Mouse (Mus musculus) intestine, embryonic 15.5 days (tissue): ENCODE measurements around the gene Cysrt1. TPM values are rescaled to one million over a fixed set of nuclear protein-coding genes. Genes with fewer than 3 reads are reported as not detected.
A peak's percentile ranks its signal among the peaks of the same experiment; 100 is the strongest.

Experiments used
- ATAC-seq: fragments of 200-750 bp; cut with Nextera tagmentation; 2 replicates; pipeline ENCODE4 v1.8.0; 2017; ENCODE audit warnings: moderate TSS enrichment, moderate library complexity
- H3K27ac ChIP-seq: fragments of 300-500 bp; sonication (generic); 2 replicates; pipeline ENCODE4 v1.5.1; 2015; ENCODE audit warnings: mild to moderate bottlenecking, inconsistent platforms
- H3K27me3 ChIP-seq: fragments of 300-500 bp; sonication (generic); replicated peaks from 2 replicates; pipeline ENCODE4 v1.6.1; 2015; ENCODE audit warnings: inconsistent platforms
- H3K36me3 ChIP-seq: fragments of 300-500 bp; sonication (generic); 2 replicates; pipeline ENCODE4 v1.6.1; 2015; ENCODE audit warnings: inconsistent platforms
- H3K4me1 ChIP-seq: fragments of 300-500 bp; sonication (generic); replicated peaks from 2 replicates; pipeline ENCODE4 v1.6.1; 2015; ENCODE audit warnings: inconsistent platforms
- H3K4me2 ChIP-seq: fragments of 300-500 bp; sonication (generic); replicated peaks from 2 replicates; pipeline ENCODE4 v1.6.1; 2015; ENCODE audit warnings: mild to moderate bottlenecking, inconsistent platforms
- H3K4me3 ChIP-seq: fragments of 300-500 bp; sonication (generic); replicated peaks from 2 replicates; pipeline ENCODE4 v1.5.1; 2015; ENCODE audit warnings: inconsistent platforms
- H3K9ac ChIP-seq: fragments of 300-500 bp; sonication (generic); 2 replicates; pipeline ENCODE4 v1.6.1; 2015; ENCODE audit warnings: inconsistent platforms
- H3K9me3 ChIP-seq: fragments of 300-500 bp; sonication (generic); 2 replicates; pipeline ENCODE4 v1.6.1; 2016; ENCODE audit warnings: inconsistent platforms
- WGBS: fragments of 180-500 bp; shearing (Covaris S2); methylation state at CpG from one replicate; pipeline ENCODE4 v1.1.7; 2015; 5-methylcytosine and 5-hydroxymethylcytosine counted together
- polyA plus RNA-seq: library from polyadenylated mRNA; unstranded; fragments of >200 nt; fragmentation: Nextera tagmentation; extraction: Ambion mirVana; gene quantifications from 2 replicates; pipeline ENCODE4 v1.2.1, GENCODE M21; 2015

The Cysrt1 gene
- polyA plus RNA-seq, 1 experiment from 2014 or later = 1.4 TPM

DNA sequence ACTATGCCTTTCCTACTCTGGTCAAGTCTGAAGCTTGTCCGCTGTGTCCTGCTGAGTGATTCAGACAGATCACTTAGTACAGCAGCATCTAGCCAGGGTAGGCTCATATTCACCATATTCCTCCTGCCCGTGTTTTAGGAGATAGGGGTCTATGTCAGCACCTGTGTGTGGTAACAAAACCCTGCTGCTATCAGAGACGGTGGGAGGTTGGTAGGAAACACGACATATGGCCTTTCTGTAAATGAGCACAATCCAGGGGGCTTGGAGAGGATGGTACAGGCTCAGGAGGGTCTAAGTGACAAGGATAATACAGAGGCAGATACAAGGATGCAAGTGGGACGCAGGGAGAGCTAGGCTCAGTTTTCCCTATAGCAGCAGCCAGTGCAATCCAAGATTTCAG is 12.7 kb downstream of the Cysrt1 start:
- H3K36me3 ChIP-seq = no peaks in the 10 kb centered on the region
- H3K4me1 ChIP-seq = peaks cover 11% of the 10 kb centered on the region
- 83% methylated on average over 5 of the region's 5 CpGs for WGBS
- H3K4me3 ChIP-seq = no peak overlapping the region
- ATAC-seq = no peak
- H3K4me2 ChIP-seq = no peak overlapping the region
- 0 out of 2 replicates have a peak, but pooled peaks cover 6% of the 10 kb centered on the region for H3K27me3 ChIP-seq
- H3K9ac ChIP-seq = no peak overlapping the region
- H3K27ac ChIP-seq = no peak overlapping the region
- no peaks in the 10 kb centered on the region for H3K9me3 ChIP-seq

DNA sequence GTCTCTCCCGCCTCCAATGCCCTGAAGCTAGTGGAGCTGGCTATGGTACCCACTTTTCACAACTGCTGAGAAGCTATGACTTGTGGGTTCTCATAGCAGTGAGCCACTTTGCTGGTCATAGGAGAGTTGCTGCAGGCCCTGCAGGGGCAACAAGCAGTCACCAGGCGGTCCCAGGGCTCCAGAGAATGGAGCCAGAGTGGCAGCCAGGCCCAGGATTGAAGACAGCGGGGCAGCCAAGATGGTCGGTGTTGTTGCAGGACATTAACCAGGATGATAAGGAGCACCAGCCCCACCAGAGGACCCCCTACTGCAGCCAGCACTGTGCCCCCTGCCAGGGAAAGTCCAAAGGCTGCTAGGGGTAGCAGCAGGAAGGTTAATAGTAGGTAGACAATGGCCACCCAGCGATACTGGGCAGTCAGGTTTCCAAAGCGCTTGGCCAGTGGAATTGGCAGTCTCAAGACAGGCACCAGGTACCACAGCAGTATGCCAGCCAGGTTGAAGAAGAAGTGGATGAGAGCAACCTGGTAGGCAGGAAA is 13.2 kb downstream of the Cysrt1 start:
- H3K4me1 ChIP-seq = peaks cover 11% of the 10 kb centered on the region
- WGBS = 64% methylated on average over 6 of the region's 6 CpGs
- H3K9ac ChIP-seq = peak overlapping the region; percentile 21; the same call in 1 of the 2 replicates
- no peaks in the 10 kb centered on the region for H3K36me3 ChIP-seq
- H3K4me2 ChIP-seq = peak overlapping the region; percentile 50
- H3K9me3 ChIP-seq = no peaks in the 10 kb centered on the region
- H3K27me3 ChIP-seq = 0 out of 2 replicates have a peak, but pooled peaks cover 6% of the 10 kb centered on the region
- H3K4me3 ChIP-seq = peak overlapping the region; percentile 7; the same call in 1 of the 2 replicates
- ATAC-seq = no peak
- H3K27ac ChIP-seq = peak overlapping the region; percentile 46

DNA sequence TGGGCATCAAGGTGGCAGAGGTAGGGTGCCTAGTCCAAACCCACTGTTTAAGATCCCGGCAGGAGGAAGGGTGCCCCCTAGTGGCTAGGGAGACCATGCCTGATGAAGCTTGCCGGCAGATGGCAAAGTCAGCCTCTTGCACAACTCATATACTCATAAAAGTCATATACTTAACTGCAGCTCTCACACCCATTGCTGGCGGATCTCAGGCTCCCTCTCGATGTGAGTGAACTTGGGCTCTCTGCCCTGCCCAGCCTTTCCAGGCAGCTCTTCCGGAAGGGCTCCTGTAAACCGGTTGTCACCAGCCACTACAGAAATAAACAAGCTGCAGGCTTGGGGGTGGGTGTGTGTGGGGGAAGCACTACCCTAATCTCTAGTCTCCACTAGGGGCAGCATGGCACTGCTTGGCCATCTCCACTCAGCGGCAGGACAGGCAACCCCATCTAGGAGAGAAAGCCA is 13.8 kb downstream of the Cysrt1 start:
- ATAC-seq = peak; percentile 42
- Histone ChIP-seq H3K4me1 (peaks cover 13% of the 10 kb centered on the region), H3K27ac (peak overlapping the region; percentile 46), H3K36me3 (no peaks in the 10 kb centered on the region), H3K9ac (no peak overlapping the region), H3K27me3 (0 out of 2 replicates have a peak, but pooled peaks cover 6% of the 10 kb centered on the region), H3K4me2 (peak overlapping the region; percentile 50), H3K4me3 (peak overlapping the region; percentile 7; the same call in 1 of the 2 replicates), H3K9me3 (no peaks in the 10 kb centered on the region)
- 2% methylated on average over 7 of the region's 7 CpGs for WGBS

DNA sequence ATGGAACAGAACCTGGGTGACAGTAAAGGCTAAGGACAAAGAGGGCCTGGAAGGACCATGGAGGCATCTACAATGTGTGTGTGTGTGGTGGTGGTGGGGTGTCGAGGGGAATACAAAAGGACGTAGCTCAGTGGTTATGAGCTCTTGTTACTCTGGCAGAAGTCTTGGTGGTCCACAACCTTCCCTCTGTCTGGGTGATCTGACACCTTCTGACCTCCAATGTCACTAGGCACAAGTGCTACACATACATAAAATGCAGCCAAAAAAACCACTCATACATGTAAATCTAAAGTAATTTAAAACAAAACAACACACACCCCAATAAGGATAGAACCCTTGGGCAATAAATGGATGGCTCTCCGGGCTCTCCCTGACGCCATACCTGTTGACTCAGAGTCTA is 14.8 kb downstream of the Cysrt1 start:
- 88% methylated on average over 4 of the region's 4 CpGs for WGBS
- no peak for ATAC-seq
- Histone ChIP-seq H3K9me3 (no peaks in the 10 kb centered on the region), H3K4me2 (no peak overlapping the region), H3K27me3 (0 out of 2 replicates have a peak, but pooled peaks cover 6% of the 10 kb centered on the region), H3K4me1 (peaks cover 15% of the 10 kb centered on the region), H3K36me3 (no peaks in the 10 kb centered on the region), H3K9ac (no peak overlapping the region), H3K4me3 (no peak overlapping the region), H3K27ac (no peak overlapping the region)

DNA sequence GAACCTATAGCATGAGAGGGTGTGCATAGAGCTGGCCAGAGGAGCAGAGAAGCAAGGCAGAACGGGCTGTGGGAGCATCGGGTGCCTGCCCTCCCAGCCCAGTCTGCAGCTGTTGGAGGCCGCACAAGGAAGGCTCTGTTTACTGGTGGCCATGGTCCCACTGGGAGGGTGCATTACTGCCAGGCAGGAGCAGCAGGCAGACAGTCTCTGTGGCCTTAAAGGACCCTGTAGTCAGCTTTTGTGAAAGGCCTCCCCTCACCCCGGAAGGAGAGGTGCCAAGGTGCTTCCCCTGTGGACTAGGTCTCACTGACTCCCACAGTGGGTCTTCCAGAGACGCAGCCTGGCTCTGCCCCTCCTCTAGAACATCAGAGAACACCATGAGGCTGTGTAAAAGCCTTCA is 15.4 kb downstream of the Cysrt1 start:
- no peak for ATAC-seq
- Histone ChIP-seq H3K4me2 (no peak overlapping the region), H3K36me3 (no peaks in the 10 kb centered on the region), H3K27ac (no peak overlapping the region), H3K9me3 (no peaks in the 10 kb centered on the region), H3K4me1 (peaks cover 16% of the 10 kb centered on the region), H3K4me3 (no peak overlapping the region), H3K9ac (no peak overlapping the region), H3K27me3 (0 out of 2 replicates have a peak, but pooled peaks cover 6% of the 10 kb centered on the region)
- WGBS = 78% methylated on average over 5 of the region's 5 CpGs

DNA sequence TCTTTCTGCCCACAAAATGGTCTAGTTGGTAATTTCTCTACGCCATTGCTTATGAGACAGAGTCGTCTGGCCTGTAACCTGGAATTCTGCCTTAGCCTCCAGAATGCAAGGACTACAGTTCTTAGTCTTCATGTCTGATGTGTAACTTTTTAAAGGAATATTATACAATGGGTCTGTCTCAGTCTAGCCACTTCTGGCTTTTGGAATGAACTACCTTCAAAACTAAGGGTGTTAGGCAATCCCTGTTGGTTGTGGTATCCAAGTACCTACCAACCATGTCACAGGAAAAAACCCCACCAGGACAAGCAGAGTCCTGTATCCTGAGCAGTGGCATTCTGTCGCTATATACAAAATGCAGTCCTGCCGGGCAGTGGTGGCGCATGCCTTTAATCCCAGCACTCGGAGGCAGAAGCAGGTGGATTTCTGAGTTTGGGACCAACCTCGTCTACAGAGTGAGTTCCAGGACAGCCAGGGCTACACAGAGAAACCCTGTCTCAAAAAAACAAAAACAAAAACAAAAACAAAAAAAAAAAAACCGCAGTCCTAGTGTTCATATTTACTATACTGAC is 16.4 kb downstream of the Cysrt1 start:
- H3K4me1 ChIP-seq = peaks cover 17% of the 10 kb centered on the region
- ATAC-seq = no peak
- H3K4me3 ChIP-seq = peak overlapping the region; percentile 96; the same call in 1 of the 2 replicates
- no peaks in the 10 kb centered on the region for H3K9me3 ChIP-seq
- H3K36me3 ChIP-seq = no peaks in the 10 kb centered on the region
- WGBS = 76% methylated on average over 8 of the region's 8 CpGs
- H3K9ac ChIP-seq = peak overlapping the region; percentile 58; the same call in 1 of the 2 replicates
- H3K27ac ChIP-seq = peak overlapping the region; percentile 98
- peak overlapping the region; percentile 52 for H3K4me2 ChIP-seq
- H3K27me3 ChIP-seq = 0 out of 2 replicates have a peak, but pooled peaks cover 3% of the 10 kb centered on the region

DNA sequence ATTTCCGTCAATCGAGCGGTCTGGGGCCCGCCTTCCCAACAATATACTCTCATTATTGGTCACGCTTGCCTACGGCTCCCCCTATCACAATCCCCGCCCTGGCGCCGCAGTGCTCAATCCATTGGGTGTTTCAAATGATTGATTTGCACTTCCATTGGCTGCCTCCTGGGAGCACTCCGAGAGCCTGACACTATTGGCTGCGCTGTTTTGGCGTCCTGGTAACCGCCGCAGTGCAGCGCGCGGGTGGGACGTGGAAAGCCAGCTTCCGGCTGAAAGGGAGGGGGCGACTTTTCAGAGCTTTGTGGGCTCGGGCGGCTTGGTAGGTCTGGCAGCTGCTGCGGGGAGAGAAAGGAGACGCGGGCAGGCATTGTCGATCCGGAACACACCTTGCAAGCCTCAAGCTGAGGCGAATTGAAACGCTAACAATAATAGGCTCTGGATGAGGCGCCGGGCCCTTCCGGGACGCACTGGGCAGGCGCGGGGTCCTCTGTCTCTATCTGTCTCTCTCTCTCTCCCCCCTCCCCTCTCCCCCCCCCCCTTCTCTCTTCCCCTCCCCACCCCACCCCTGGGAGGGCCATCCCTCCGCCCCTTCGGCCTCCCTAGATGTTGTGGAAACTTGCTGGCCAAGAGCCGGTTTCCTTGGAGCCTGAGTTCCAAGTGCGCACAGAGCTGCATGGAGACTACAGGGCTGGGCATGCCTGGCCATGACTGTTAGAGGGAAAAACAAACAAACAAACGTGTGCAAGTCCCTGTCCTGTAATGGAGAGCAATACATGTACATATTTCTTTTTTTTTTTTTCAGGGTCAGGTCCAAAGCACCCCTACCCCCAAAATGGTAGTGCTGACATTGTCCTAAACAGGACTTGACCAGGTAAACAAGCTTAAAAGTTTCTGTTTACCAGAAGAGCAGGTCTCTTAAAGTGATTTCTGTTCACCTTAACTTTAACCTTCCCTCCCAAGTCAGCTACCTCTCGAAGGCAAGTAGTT is 17.2 kb downstream of the Cysrt1 start:
- no peaks in the 10 kb centered on the region for H3K27me3 ChIP-seq
- peak overlapping the region; percentile 96 for H3K4me3 ChIP-seq
- peak; percentile 95 for ATAC-seq
- H3K4me1 ChIP-seq = peaks cover 17% of the 10 kb centered on the region
- no peaks in the 10 kb centered on the region for H3K36me3 ChIP-seq
- peak overlapping the region; percentile 58 for H3K9ac ChIP-seq
- H3K27ac ChIP-seq = peak overlapping the region; percentile 98
- no peaks in the 10 kb centered on the region for H3K9me3 ChIP-seq
- WGBS = 2% methylated on average over 41 of the region's 41 CpGs
- peak overlapping the region; percentile 52 for H3K4me2 ChIP-seq

DNA sequence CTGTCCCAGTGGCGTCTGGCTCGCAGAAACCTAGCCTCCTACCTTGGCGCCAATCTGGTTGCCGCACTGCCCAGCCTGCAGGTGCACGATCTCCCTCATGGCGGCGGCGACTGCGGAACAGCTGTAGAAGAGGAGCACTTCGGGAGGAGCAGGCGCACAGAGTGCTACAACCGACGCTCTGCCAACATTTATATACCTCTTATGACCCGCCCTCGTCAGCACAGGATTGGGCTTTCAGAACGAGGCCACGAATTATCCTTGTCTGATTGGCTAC is 17.8 kb downstream of the Cysrt1 start, which contains the start of gene Tubb4b:
Gene Tubb4b, minus strand, starts transcription at position 211 of the 274 bp plus-strand sequence.
- Histone ChIP-seq H3K27me3 (no peaks in the 10 kb centered on the region), H3K4me2 (peak within 1 kb of the TSS; percentile 79), H3K9ac (peak within 1 kb of the TSS; percentile 91), H3K4me1 (peaks cover 17% of the 10 kb centered on the region), H3K9me3 (no peaks in the 10 kb centered on the region), H3K36me3 (no peaks in the 10 kb centered on the region), H3K4me3 (peak within 1 kb of the TSS; percentile 96), H3K27ac (peak within 1 kb of the TSS; percentile 98)
- WGBS = 0% methylated on average over 17 of the region's 17 CpGs
- no peak for ATAC-seq

DNA sequence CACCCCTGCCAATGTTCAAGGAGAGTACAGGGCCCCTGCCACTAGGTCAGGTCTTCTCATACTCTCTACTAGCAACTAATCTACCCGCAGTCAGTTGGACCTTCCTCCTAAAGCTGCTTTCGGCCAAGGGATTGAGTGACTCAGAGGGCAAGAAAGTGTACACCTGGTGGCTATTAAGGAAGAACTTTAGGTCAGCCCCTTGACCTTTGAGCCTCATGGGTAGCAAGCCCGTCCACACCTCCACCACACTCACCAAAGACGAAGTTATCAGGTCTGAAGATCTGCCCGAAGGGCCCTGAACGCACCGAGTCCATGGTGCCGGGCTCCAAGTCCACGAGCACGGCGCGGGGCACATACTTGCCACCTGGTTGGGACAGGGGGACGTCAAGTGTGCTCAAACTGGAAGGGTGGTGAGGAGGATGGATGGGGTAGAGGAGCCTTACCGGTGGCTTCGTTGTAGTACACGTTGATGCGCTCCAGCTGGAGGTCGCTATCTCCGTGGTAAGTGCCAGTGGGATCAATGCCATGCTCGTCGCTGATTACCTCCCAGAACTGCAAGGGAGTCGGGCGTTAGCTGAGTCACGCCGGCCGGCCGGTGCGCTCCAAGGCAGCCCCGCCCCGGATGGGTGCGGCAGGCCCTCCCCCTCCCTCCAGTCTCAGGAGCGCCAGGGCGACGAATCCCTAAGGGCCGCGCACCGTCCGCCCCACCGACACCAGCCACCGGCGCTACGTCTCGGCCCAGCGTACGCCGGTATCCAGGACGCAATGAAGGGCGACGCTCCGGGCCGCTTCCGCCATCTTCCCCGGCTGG is 18.4 kb downstream of the Cysrt1 start:
- Histone ChIP-seq H3K9me3 (no peaks in the 10 kb centered on the region), H3K36me3 (no peaks in the 10 kb centered on the region), H3K4me1 (peaks cover 12% of the 10 kb centered on the region), H3K27ac (peak overlapping the region; percentile 98), H3K27me3 (no peaks in the 10 kb centered on the region), H3K9ac (peak overlapping the region; percentile 91), H3K4me3 (peak overlapping the region; percentile 96), H3K4me2 (peak overlapping the region; percentile 79)
- 2% methylated on average over 53 of the region's 53 CpGs for WGBS
- ATAC-seq = peak; percentile 73

DNA sequence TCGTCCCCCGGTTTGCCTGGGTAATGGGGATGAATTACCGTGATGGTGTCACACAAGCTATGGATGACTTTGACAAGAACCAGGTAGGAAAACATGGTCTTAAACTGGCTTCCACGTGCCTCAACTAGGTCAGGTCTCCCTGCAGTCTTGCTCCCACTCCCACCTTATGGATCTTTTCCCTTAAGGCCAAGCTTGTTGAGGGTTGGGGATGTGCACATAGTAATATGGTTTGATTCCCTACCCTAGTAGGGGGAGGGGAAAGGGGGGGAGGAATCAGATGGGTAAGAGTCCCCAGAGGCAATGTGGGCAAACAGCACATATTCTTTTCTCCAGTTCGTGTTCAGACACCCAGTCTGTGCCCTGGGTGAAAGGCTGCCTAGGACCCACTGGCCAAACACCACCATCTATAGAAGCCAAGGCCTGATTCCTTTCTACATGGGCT is 20.9 kb downstream of the Cysrt1 start:
- no peaks in the 10 kb centered on the region for H3K27me3 ChIP-seq
- 74% methylated on average over 5 of the region's 5 CpGs for WGBS
- no peak overlapping the region for H3K4me3 ChIP-seq
- H3K4me2 ChIP-seq = no peak overlapping the region
- H3K4me1 ChIP-seq = peaks cover 11% of the 10 kb centered on the region
- H3K9ac ChIP-seq = no peak overlapping the region
- ATAC-seq = no peak
- H3K36me3 ChIP-seq = no peaks in the 10 kb centered on the region
- H3K27ac ChIP-seq = no peak overlapping the region
- no peaks in the 10 kb centered on the region for H3K9me3 ChIP-seq

DNA sequence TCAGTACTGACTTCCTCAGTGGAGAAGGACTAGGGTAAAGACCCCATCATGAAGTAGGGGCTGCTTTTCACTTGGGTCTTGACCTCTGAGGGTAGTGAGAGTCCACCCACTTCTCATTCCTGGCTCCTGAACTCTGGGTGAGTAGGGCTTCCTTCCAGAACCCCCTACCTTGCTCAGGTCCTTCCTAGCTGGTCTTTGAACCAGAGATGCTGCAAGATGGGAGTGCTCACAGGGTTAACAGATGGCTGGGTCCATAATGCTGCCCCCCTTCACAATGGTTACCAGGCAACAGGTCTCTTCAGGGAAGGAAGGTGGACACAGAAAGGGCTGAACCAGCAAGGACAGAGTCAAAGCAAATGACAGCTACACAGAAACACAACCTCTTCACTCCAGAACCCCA is 23.8 kb downstream of the Cysrt1 start, which contains the start of gene Fam166a:
Gene Fam166a, plus strand, starts transcription at position 301 of the 400 bp plus-strand sequence.
- Histone ChIP-seq H3K4me3 (no peak within 1 kb of the TSS), H3K9me3 (no peaks in the 10 kb centered on the region), H3K36me3 (no peaks in the 10 kb centered on the region), H3K27ac (no peak within 1 kb of the TSS), H3K9ac (no peak within 1 kb of the TSS), H3K27me3 (no peaks in the 10 kb centered on the region), H3K4me2 (no peak within 1 kb of the TSS), H3K4me1 (peaks cover 13% of the 10 kb centered on the region; the same call in 1 of the 2 replicates)
- no peak for ATAC-seq
